ENCODE assay signal across 14 mouse cellular contexts in genomic region chr6:103512911-103513321, GRCm38 (mm10). TPM values are rescaled to one million over a fixed set of nuclear protein-coding genes. Genes with fewer than 3 reads are reported as not detected.
DNase-seq lines count a peak whose midpoint lies in the region; ATAC-seq and TF ChIP-seq lines count a peak whose summit lies in the region.
"Had no signal": no experiment of that assay in that cellular context is flagged by ENCODE, and none has a peak within 500 bp of the region (broad histone marks: within the 10 kb centered on the region; RNA-seq: fewer than 3 reads in every experiment).

No protein-coding gene starts in this region.

- ATAC-seq in forebrain, embryonic 12.5 days (ENCODE audit: low FRiP score) = no peak
- ATAC-seq in forebrain, embryonic 11.5 days (replicated peaks; ENCODE audit: low FRiP score) = no peak
- ATAC-seq in hindbrain, postnatal 0 days = no peak
- ATAC-seq in erythroblast, adult 5-6 weeks (replicated peaks; ENCODE audit: low FRiP score, poor library complexity, severe bottlenecking) = no peak

- DNase-seq in forebrain, embryonic 11.5 days (ENCODE audit: low spot score) = no peak
- DNase-seq in brain, adult 2 months (ENCODE audit: low read depth, low spot score) = peak; percentile 72
- DNase-seq in cerebellum, postnatal 14 days = peak; percentile 77
- peak; percentile 66 for DNase-seq in hindbrain, postnatal 0 days (ENCODE audit: low spot score)
- no peak for DNase-seq in urinary bladder, postnatal 14 days (ENCODE audit: low spot score)
- no peak for DNase-seq in ovary, adult 18-20 months (ENCODE audit: low spot score)
- DNase-seq: adrenal gland, adult 8-10 months; gastrocnemius, adult 2 months; heart, postnatal 10 days; kidney, postnatal 36 days; lung, postnatal 10 days had no signal

- H3K27me3 ChIP-seq in forebrain, embryonic 12.5 days = peaks cover 41% of the 10 kb centered on the region
- H3K27me3 ChIP-seq in forebrain, embryonic 11.5 days (ENCODE audit: control insufficient read depth, insufficient read depth, low read length) = peaks cover 24% of the 10 kb centered on the region
- no peaks in the 10 kb centered on the region for H3K27me3 ChIP-seq in hindbrain, postnatal 0 days (ENCODE audit: insufficient read depth, low read length)

- H3K4me2 ChIP-seq in forebrain, embryonic 12.5 days = peak overlapping the region; percentile 85
- no peak overlapping the region for H3K4me2 ChIP-seq in forebrain, embryonic 11.5 days (ENCODE audit: low read depth, low read length, severe bottlenecking)
- H3K4me2 ChIP-seq in hindbrain, postnatal 0 days (ENCODE audit: low read depth, low read length) = peak overlapping the region; percentile 73

- H3K27ac ChIP-seq in forebrain, embryonic 12.5 days = peak overlapping the region; percentile 66; the same call in 1 of the 2 replicates
- H3K27ac ChIP-seq in forebrain, embryonic 11.5 days (ENCODE audit: low read depth, low read length) = no peak overlapping the region
- peak overlapping the region; percentile 96 for H3K27ac ChIP-seq in hindbrain, postnatal 0 days
- H3K27ac ChIP-seq: gastrocnemius, adult 2 months; limb, embryonic 12.5 days had no signal

- no peaks in the 10 kb centered on the region for H3K9me3 ChIP-seq in forebrain, embryonic 12.5 days
- no peaks in the 10 kb centered on the region for H3K9me3 ChIP-seq in forebrain, embryonic 11.5 days (ENCODE audit: control insufficient read depth, low read length)
- H3K9me3 ChIP-seq in hindbrain, postnatal 0 days (ENCODE audit: low read length) = no peaks in the 10 kb centered on the region
- H3K9me3 ChIP-seq: limb, embryonic 12.5 days had no signal

- no peaks in the 10 kb centered on the region for H3K36me3 ChIP-seq in forebrain, embryonic 12.5 days (replicated peaks)
- H3K36me3 ChIP-seq in forebrain, embryonic 11.5 days (ENCODE audit: control insufficient read depth, insufficient read depth, low read length) = no peaks in the 10 kb centered on the region
- H3K36me3 ChIP-seq in hindbrain, postnatal 0 days (ENCODE audit: insufficient read depth, low read length) = no peaks in the 10 kb centered on the region
- H3K36me3 ChIP-seq: limb, embryonic 12.5 days had no signal

- H3K9ac ChIP-seq in forebrain, embryonic 12.5 days = no peak overlapping the region
- H3K9ac ChIP-seq in forebrain, embryonic 11.5 days (ENCODE audit: low read length) = no peak overlapping the region
- H3K9ac ChIP-seq in hindbrain, postnatal 0 days (replicated peaks; ENCODE audit: low read length) = peak overlapping the region; percentile 84

- WGBS in forebrain, embryonic 12.5 days = 43% methylated on average over 6 of the region's 6 CpGs
- 58% methylated on average over 6 of the region's 6 CpGs for WGBS in forebrain, embryonic 11.5 days
- WGBS in hindbrain, postnatal 0 days = 29% methylated on average over 6 of the region's 6 CpGs

- peak overlapping the region; percentile 15 for H3K4me3 ChIP-seq in forebrain, embryonic 12.5 days (replicated peaks)
- H3K4me3 ChIP-seq in forebrain, embryonic 11.5 days (ENCODE audit: low read depth, low read length) = no peak overlapping the region
- peak overlapping the region; percentile 61 for H3K4me3 ChIP-seq in hindbrain, postnatal 0 days (ENCODE audit: low read length)

- TF ChIP-seq CTCF in hindbrain, postnatal 0 days (IDR thresholded peaks at IDR 0.05; ENCODE audit: low read depth) = no peak

- peaks cover 22% of the 10 kb centered on the region for H3K4me1 ChIP-seq in forebrain, embryonic 12.5 days
- H3K4me1 ChIP-seq in forebrain, embryonic 11.5 days (replicated peaks; ENCODE audit: control insufficient read depth, insufficient read depth, low read length) = peaks cover 2% of the 10 kb centered on the region; the same call in 1 of the 2 replicates
- peaks cover 6% of the 10 kb centered on the region for H3K4me1 ChIP-seq in hindbrain, postnatal 0 days (ENCODE audit: insufficient read depth, low read length)

RNA-seq across cellular contexts. Expression of gene Chl1, which starts 2.5 kb away (rescaled TPM):
- polyA plus RNA-seq in forebrain, embryonic 12.5 days (2016; fragmentation: Nextera tagmentation; extraction: Ambion mirVana) = 20.4 and 22.9 TPM in 2 replicates
- 6.2 and 6.5 TPM in 2 replicates for polyA plus RNA-seq in forebrain, embryonic 11.5 days (2014; fragmentation: Nextera tagmentation; extraction: Ambion mirVana)
- 172 and 214 TPM in 2 replicates for total RNA-seq in hindbrain, postnatal 0 days (2014; rRNA removed)
- 154 and 157 TPM in 2 replicates for polyA plus RNA-seq in hindbrain, postnatal 0 days (2015; fragmentation: Nextera tagmentation; extraction: Ambion mirVana)
- total RNA-seq in erythroblast, adult 5-6 weeks (2015; ENCODE audit: low replicate concordance) = not detected in 2 replicates
- total RNA-seq in erythroblast, adult 5-6 weeks (2017; ENCODE audit: low replicate concordance) = not detected in 2 replicates

Comparison
In these comparisons a context has a peak if more than half of its experiments do, and no peak if none do; other contexts are left out.
1. DNase-seq: peak in brain, adult 2 months (single experiment), cerebellum, postnatal 14 days (2 of 2) and hindbrain, postnatal 0 days (single experiment); none in forebrain, embryonic 11.5 days (single experiment), urinary bladder, postnatal 14 days (single experiment) and ovary, adult 18-20 months (single experiment).